Mouse (Mus musculus) ES-E14 (cell line): ENCODE data around the gene Dhrs7b.

Experiments
- CHD2 ChIP-seq: IDR thresholded peaks from 2 replicates; pipeline ENCODE4 v1.6.1; 2014; ENCODE audit warnings: mild to moderate bottlenecking, low read depth, low read length, inconsistent platforms
- HCFC1 ChIP-seq: IDR thresholded peaks from 2 replicates; pipeline ENCODE4 v1.6.1; 2012; ENCODE audit warnings: low read length, inconsistent platforms, borderline replicate concordance; ENCODE audit not compliant: insufficient read depth
- MAFK ChIP-seq: IDR thresholded peaks from 2 replicates; pipeline ENCODE4 v1.6.1; 2014; ENCODE audit warnings: mild to moderate bottlenecking, low read depth, low read length, inconsistent platforms; ENCODE audit not compliant: insufficient read depth
- ZC3H11A ChIP-seq: IDR thresholded peaks from 2 replicates; pipeline ENCODE4 v1.6.1; 2012; ENCODE audit warnings: low read depth, mild to moderate bottlenecking, inconsistent platforms, low read length, borderline replicate concordance

GRCm38 (mm10) chr11:60837644-60838406, 7.4 kb downstream of the Dhrs7b start:
- TF ChIP-seq MAFK, result no peak
- TF ChIP-seq HCFC1, result no peak
- no peak for TF ChIP-seq ZC3H11A
- TF ChIP-seq CHD2, result no peak
